Mouse (Mus musculus): ENCODE results near the gene Cwc25. TPM values are rescaled to one million over a fixed set of nuclear protein-coding genes. Genes with fewer than 3 reads are reported as not detected.
A peak's percentile ranks its signal among the peaks of the same experiment; 100 is the strongest.
"Not testable (repeated sequence)": the region's sequence is repeated elsewhere in the genome, so short reads cannot be mapped to it uniquely, and the experiment has no call there.

Gene Cwc25
- total RNA-seq, 2 experiments from 2014 or later: 10.8 to 11.8 TPM

GRCm38 (mm10) chr11:97737600-97737999 is 28.8 kb downstream of the Cwc25 start:
- DNase-seq: no peak
- intact Hi-C loops (cut with DNase I): no loop called here

- DNase-seq: no peak
- intact Hi-C loops (cut with DNase I): no loop called here
These were observed 29.7 kb downstream of the Cwc25 start for GRCm38 (mm10) chr11:97736645-97737044.

- intact Hi-C loops (cut with DNase I); DNase-seq: not testable (repeated sequence)
These were observed 31.5 kb downstream of the Cwc25 start for GRCm38 (mm10) chr11:97734810-97735209.

GRCm38 (mm10) chr11:97733689-97734088 is 32.7 kb downstream of the Cwc25 start:
- no peak for DNase-seq
- intact Hi-C loops (cut with DNase I): no loop called here

GRCm38 (mm10) chr11:97728730-97729129 is 37.6 kb downstream of the Cwc25 start:
- intact Hi-C loops (cut with DNase I): no loop called here
- DNase-seq: no peak

- DNase-seq: no peak
- intact Hi-C loops (cut with DNase I): no loop called here
These were observed 38.0 kb downstream of the Cwc25 start for GRCm38 (mm10) chr11:97728311-97728710.

GRCm38 (mm10) chr11:97723709-97724108 is 42.6 kb downstream of the Cwc25 start:
- DNase-seq: no peak
- intact Hi-C loops (cut with DNase I): no loop called here

GRCm38 (mm10) chr11:97721338-97721737 is 45.0 kb downstream of the Cwc25 start:
- no peak for DNase-seq
- intact Hi-C loops (cut with DNase I): no loop called here

- no peak for DNase-seq
These were observed 47.3 kb downstream of the Cwc25 start for GRCm38 (mm10) chr11:97719041-97719440.

GRCm38 (mm10) chr11:97718281-97718860 is 48.0 kb downstream of the Cwc25 start:
- no peak for DNase-seq
- intact Hi-C loops (cut with DNase I): no loop called here

More at GRCm38 (mm10) chr11:97719041-97719440, 47.3 kb downstream of the Cwc25 start:
- intact Hi-C loops (cut with DNase I): no loop called here

- DNase-seq: no peak
These were observed 48.7 kb downstream of the Cwc25 start for GRCm38 (mm10) chr11:97717369-97718280.

GRCm38 (mm10) chr11:97716021-97716420 is 50.3 kb downstream of the Cwc25 start:
- intact Hi-C loops (cut with DNase I): no loop called here
- no peak for DNase-seq

More at GRCm38 (mm10) chr11:97717369-97718280, 48.7 kb downstream of the Cwc25 start:
- intact Hi-C loops (cut with DNase I): no loop called here

GRCm38 (mm10) chr11:97714784-97715760 is 51.3 kb downstream of the Cwc25 start:
- intact Hi-C loops (cut with DNase I): no loop called here
- peak; percentile 41 to 51 for DNase-seq

- no peak for DNase-seq
- intact Hi-C loops (cut with DNase I): no loop called here
These were observed 52.0 kb downstream of the Cwc25 start for GRCm38 (mm10) chr11:97714356-97714755.

GRCm38 (mm10) chr11:97713896-97714295 is 52.5 kb downstream of the Cwc25 start:
- intact Hi-C loops (cut with DNase I): no loop called here
- peak; percentile 41 to 51 for DNase-seq

GRCm38 (mm10) chr11:97712286-97712685 is 54.1 kb downstream of the Cwc25 start:
- DNase-seq: no peak
- intact Hi-C loops (cut with DNase I): no loop called here

- intact Hi-C loops (cut with DNase I): no loop called here
- no peak for DNase-seq
These were observed 55.0 kb downstream of the Cwc25 start for GRCm38 (mm10) chr11:97711200-97711900.

- intact Hi-C loops (cut with DNase I); DNase-seq: not testable (repeated sequence)
These were observed 56.3 kb downstream of the Cwc25 start for GRCm38 (mm10) chr11:97710067-97710466.

GRCm38 (mm10) chr11:97703039-97703826 is 63.1 kb downstream of the Cwc25 start, which contains the start of gene Psmb3:
TSS of gene Psmb3 (plus strand) at chr11:97703399.
- intact Hi-C loops (cut with DNase I): loop anchor here (1.0 to 5.0 kb wide), 2 partner anchors 41 to 179 kb away; partner anchors contain the start of genes Fbxo47 and Pip4k2b
- DNase-seq: peak; percentile 100
